Mouse (Mus musculus): ENCODE results near the gene Lyg2. TPM values are rescaled to one million over a fixed set of nuclear protein-coding genes. Genes with fewer than 3 reads are reported as not detected.

The Lyg2 gene
- total RNA-seq (2023) = not detected

DNA sequence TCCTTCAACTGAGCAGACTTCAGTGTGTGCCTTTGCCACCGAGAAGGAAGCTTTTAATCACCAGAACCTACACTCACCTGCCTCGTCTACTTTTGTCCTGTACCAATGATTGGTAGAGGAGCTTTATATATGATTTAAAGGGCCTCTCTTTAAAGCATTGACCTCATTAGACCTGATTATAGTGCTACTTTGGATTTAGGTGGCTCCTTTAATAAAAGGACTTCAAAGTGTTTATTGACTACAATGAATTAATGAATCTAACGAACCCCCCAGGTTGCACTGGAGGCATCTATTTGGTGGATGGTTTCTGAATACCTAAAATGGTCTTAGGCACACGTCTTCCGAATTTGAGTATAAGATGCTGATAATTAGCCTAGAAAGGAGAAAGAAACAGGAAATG, at the start of gene Lyg2:
TSS of gene Lyg2 (minus strand) at position 101 of the 400 bp plus-strand sequence.

GRCm38 (mm10) chr1:37957659-37958058, 41.4 kb upstream of the Lyg2 start, which contains the start of gene Lyg1:
Lyg1 (minus strand) TSS chr1:37957759.

DNA sequence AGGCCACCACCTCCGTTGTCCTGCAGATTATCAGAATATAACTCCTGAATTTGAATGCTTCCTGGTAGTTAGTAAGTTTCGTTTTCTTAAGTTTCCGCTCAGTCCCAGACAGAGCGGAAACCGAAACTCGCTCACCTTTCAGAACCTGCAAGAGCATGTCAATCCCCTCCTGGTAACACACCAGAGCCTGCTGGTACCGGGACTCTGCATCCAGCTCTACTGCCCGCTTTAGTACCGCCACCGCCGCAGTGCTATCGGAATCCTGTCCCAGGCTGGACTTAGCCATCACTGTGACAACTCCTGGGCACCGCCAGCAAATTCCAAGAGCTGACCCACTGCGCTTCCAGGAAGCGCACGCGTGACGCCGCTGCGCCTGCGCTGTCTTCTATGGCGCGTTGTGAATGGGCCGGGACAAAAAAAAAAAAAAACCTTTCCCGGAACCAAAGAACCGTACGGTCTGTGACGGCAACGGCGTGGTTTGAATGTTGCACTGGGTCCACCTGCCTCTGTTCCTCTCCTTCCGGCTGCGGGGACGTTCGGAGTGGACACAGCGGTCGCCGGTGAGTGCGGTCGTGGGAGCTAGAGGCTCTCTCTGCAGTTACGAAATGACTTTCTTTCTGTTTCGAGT, 26.2 kb downstream of the Lyg2 start, which contains the start of the genes Mitd1 and Mrpl30:
TSS of gene Mitd1 (minus strand) at position 387 of the 628 bp plus-strand sequence.
TSS of gene Mrpl30 (plus strand) at position 453 of the 628 bp plus-strand sequence.

GRCm38 (mm10) chr1:37871704-37872103, 44.6 kb downstream of the Lyg2 start, which contains the start of gene Lipt1:
Lipt1 (plus strand) TSS chr1:37871738.

DNA sequence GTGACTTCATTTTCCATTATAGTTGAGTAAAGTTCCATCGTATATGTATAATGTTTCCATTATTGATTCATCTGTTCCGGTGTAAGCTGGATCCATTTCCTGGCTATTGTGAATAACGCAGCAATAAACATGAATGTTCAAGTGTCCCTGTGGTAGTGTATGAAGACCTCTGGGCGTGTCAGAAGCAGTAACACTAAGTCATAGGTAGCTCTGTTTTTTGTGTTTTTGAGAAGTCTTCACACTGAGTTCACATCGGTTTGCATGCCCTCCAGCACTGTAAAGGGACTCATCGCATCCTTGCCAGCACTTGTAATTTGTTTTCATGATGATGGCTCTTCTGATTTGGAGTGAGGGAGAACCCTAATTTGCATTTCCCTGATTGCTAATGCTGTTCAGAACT, 50.0 kb downstream of the Lyg2 start, which contains the start of gene Tsga10:
TSS of gene Tsga10 (minus strand) at position 144 of the 400 bp plus-strand sequence.

Other genes with a start within 250 kb of the Lyg2 start
- under 1 TPM in 1 of 2 experiments, not detected in 1; 0.26 TPM for gene 2010300C02Rik, start 196.4 kb downstream of the Lyg2 start, total RNA-seq (2023)
- gene Tsga10, start 50.1 kb downstream of the Lyg2 start, total RNA-seq (2023) = 1 to 10 TPM; 7.6 to 8.9 TPM
- 1 to 10 TPM; 3.3 to 3.9 TPM for gene Lipt1, start 44.8 kb downstream of the Lyg2 start, total RNA-seq (2023)
- 10 to 100 TPM; 25.7 to 40.3 TPM for gene Mitd1, start 26.1 kb downstream of the Lyg2 start, total RNA-seq (2023)
- 100 to 1,000 TPM in 1 of 2 experiments, 10 to 100 TPM in 1; 94.7 to 130 TPM for gene Mrpl30, start 26.0 kb downstream of the Lyg2 start, total RNA-seq (2023)
- not detected for gene Lyg1, start 41.3 kb upstream of the Lyg2 start, total RNA-seq (2023)
- 10 to 100 TPM; 66.4 to 69.2 TPM for gene Txndc9, start 81.4 kb upstream of the Lyg2 start, total RNA-seq (2023)
- 10 to 100 TPM; 44.4 to 45.2 TPM for gene Eif5b, start 81.5 kb upstream of the Lyg2 start, total RNA-seq (2023)
- 10 to 100 TPM; 46.9 to 51.4 TPM for gene Rev1, start 213.3 kb upstream of the Lyg2 start, total RNA-seq (2023)

All from B cell, adult 67 days (primary cell).